Mouse (Mus musculus) small intestine, adult 2 months (tissue): ENCODE measurements at regions not wholly inside any gene's neighbourhood (a gene's known extent, or its start where the extent isn't known, plus 50 kb on each side); places are given as distances from the start of the nearest gene placed in this dataset.

ENCODE experiments used
- CTCF ChIP-seq: fragments of 200-500 bp; IDR thresholded peaks from 2 replicates; pipeline ENCODE4 v1.5.1; 2012; ENCODE audit warnings: low read depth, mild to moderate bottlenecking, control low read depth, inconsistent platforms, low read length, moderate library complexity, mixed read lengths; ENCODE audit not compliant: insufficient replicate concordance, insufficient read length; ENCODE audit errors: extremely low read depth
- POLR2A ChIP-seq: fragments of 200-500 bp; IDR thresholded peaks from 2 replicates; pipeline ENCODE4 v1.6.1; 2012; ENCODE audit warnings: low read depth, mild to moderate bottlenecking, control low read depth, inconsistent platforms, low read length, moderate library complexity

- TF ChIP-seq CTCF (no peak), POLR2A (no peak)
Measured at GRCm38 (mm10) chr1:81954507-81954906, 278.4 kb upstream of the Gm9747 start.
